Mouse (Mus musculus): ENCODE data around the gene Psmc3. TPM values are rescaled to one million over a fixed set of nuclear protein-coding genes. Genes with fewer than 3 reads are reported as not detected.

Gene Psmc3
- total and polyA plus RNA-seq, 3 experiments: 214 to 284 (median 257) TPM

- no peaks in the 10 kb centered on the region for H3K27me3 ChIP-seq (replicated peaks)
- peak overlapping the region; percentile 79 for H3K27ac ChIP-seq (ENCODE audit: insufficient read depth, low read depth)
- peak overlapping the region; percentile 88 to 94 (median 91) for H3K4me3 ChIP-seq (replicated peaks in 1 of 3; ENCODE audit: low read depth in 2 of 3, low read length in 2 of 3, poor library complexity in 1 of 3)
- in situ Hi-C loops (cut with MboI; ENCODE audit: low pct_ligation_motif_present, low pct_unique_long_range_greater_than_20kb, low sequenced_read_pairs) (loop anchor here (5.0 kb wide), 1 partner anchor 35 kb away; no protein-coding TSS in a partner anchor), dilution Hi-C loops (cut with MboI; ENCODE audit: extremely low pct_ligation_motif_present, extremely low pct_unique_long_range_greater_than_20kb, low sequenced_read_pairs) (no loop called here)
- no peak for DNase-seq (ENCODE audit: extremely low read depth)
- peaks cover 17 to 37% of the 10 kb centered on the region in 2 experiments for H3K36me3 ChIP-seq (replicated peaks in 1 of 2; ENCODE audit: control insufficient read depth in 1 of 2, insufficient read depth in 1 of 2, low read length in 1 of 2)
- TF ChIP-seq MYC (IDR thresholded peaks at IDR 0.05; ENCODE audit: low read depth, low read length): no peak
- TF ChIP-seq MEF2A (IDR thresholded peaks at IDR 0.05; ENCODE audit: borderline replicate concordance, low read depth, low read length): peak; percentile 74
- TF ChIP-seq JUND (conservative IDR thresholded peaks at IDR 0.05; ENCODE audit: low read depth, low read length): no peak
- no peak for TF ChIP-seq TCF12 (IDR thresholded peaks at IDR 0.05; ENCODE audit: low read depth, low read length)
- TF ChIP-seq UBTF (IDR thresholded peaks at IDR 0.05; ENCODE audit: low read depth, low read length): peak; percentile 76; the same call in 1 of the 2 replicates
- TF ChIP-seq SMC3 (IDR thresholded peaks at IDR 0.05; ENCODE audit: low read depth, low read length): no peak
- no peak; the same call in 1 of the 2 replicates for TF ChIP-seq MXI1 (IDR thresholded peaks at IDR 0.05; ENCODE audit: low read depth, low read length)
- TF ChIP-seq EP300 (IDR thresholded peaks at IDR 0.05; ENCODE audit: low read length): no peak
- TF ChIP-seq KAT2A (IDR thresholded peaks at IDR 0.05; ENCODE audit: insufficient replicate concordance, low read length): no peak
- peak overlapping the region; percentile 93 for H3K9ac ChIP-seq (ENCODE audit: insufficient read depth, low read depth)
- peaks cover 25% of the 10 kb centered on the region for H3K79me2 ChIP-seq (replicated peaks; ENCODE audit: control insufficient read depth, extremely low read depth, insufficient read depth, poor library complexity, severe bottlenecking)
- H3K4me1 ChIP-seq (ENCODE audit: control insufficient read depth in 1 of 2, insufficient read depth in 2 of 2): peaks cover 13 to 64% of the 10 kb centered on the region in 2 experiments
- H3K9me3 ChIP-seq (replicated peaks; ENCODE audit: low read length): no peaks in the 10 kb centered on the region
- peak overlapping the region; percentile 89 for H3K4me2 ChIP-seq (ENCODE audit: insufficient read depth, low read depth, poor library complexity, severe bottlenecking)
Measured at GRCm38 (mm10) chr2:91097015-91097414, 43.2 kb downstream of the Psmc3 start.

- H3K79me2 ChIP-seq (replicated peaks; ENCODE audit: control insufficient read depth, extremely low read depth, insufficient read depth, poor library complexity, severe bottlenecking): peaks cover 25% of the 10 kb centered on the region
- in situ Hi-C loops (cut with MboI; ENCODE audit: low pct_ligation_motif_present, low pct_unique_long_range_greater_than_20kb, low sequenced_read_pairs): loop anchor here (5.0 kb wide), 1 partner anchor 36 kb away; no protein-coding TSS in a partner anchor
- H3K4me1 ChIP-seq (ENCODE audit: control insufficient read depth in 1 of 2, insufficient read depth in 2 of 2): peaks cover 13 to 59% of the 10 kb centered on the region in 2 experiments
- H3K9ac ChIP-seq (ENCODE audit: insufficient read depth, low read depth): peak overlapping the region; percentile 93
- H3K4me2 ChIP-seq (ENCODE audit: insufficient read depth, low read depth, poor library complexity, severe bottlenecking): peak overlapping the region; percentile 73
- no peaks in the 10 kb centered on the region for H3K9me3 ChIP-seq (replicated peaks; ENCODE audit: low read length)
- H3K4me3 ChIP-seq (replicated peaks in 1 of 3; ENCODE audit: low read depth in 2 of 3, low read length in 2 of 3, poor library complexity in 1 of 3): peak overlapping the region; percentile 88 to 94 (median 91)
- peaks cover 27 to 48% of the 10 kb centered on the region in 2 experiments for H3K36me3 ChIP-seq (replicated peaks in 1 of 2; ENCODE audit: control insufficient read depth in 1 of 2, insufficient read depth in 1 of 2, low read length in 1 of 2)
- TF ChIP-seq MAX (IDR thresholded peaks at IDR 0.05; ENCODE audit: low read length) (no peak), NRF1 (IDR thresholded peaks at IDR 0.05; ENCODE audit: low read depth, low read length) (no peak), ZKSCAN1 (IDR thresholded peaks at IDR 0.05; ENCODE audit: borderline replicate concordance, low read depth, low read length) (no peak), NELFE (IDR thresholded peaks at IDR 0.05; ENCODE audit: low read depth, low read length) (no peak)
- peak overlapping the region; percentile 79; the same call in 1 of the 2 replicates for H3K27ac ChIP-seq (ENCODE audit: insufficient read depth, low read depth)
- no peak for DNase-seq (ENCODE audit: extremely low read depth)
- H3K27me3 ChIP-seq (replicated peaks): no peaks in the 10 kb centered on the region
- dilution Hi-C loops (cut with MboI; ENCODE audit: extremely low pct_ligation_motif_present, extremely low pct_unique_long_range_greater_than_20kb, low sequenced_read_pairs): no loop called here
Measured at GRCm38 (mm10) chr2:91098156-91098555, 44.3 kb downstream of the Psmc3 start.

Data from CH12.LX (cell line).